Comparison of ENCODE assay signal across 10 mouse cellular contexts in genomic region chr8:117378625-117379024, GRCm38 (mm10).
DNase-seq lines count a peak whose midpoint lies in the region; ATAC-seq and TF ChIP-seq lines count a peak whose summit lies in the region.
"Had no signal": no experiment of that assay in that cellular context is flagged by ENCODE, and none has a peak within 500 bp of the region (broad histone marks: within the 10 kb centered on the region; RNA-seq: fewer than 3 reads in every experiment).

No protein-coding gene starts in this region.

- no peak overlapping the region for H3K4me3 ChIP-seq in gastrocnemius, adult 2 months
- H3K4me3 ChIP-seq in embryonic facial prominence, embryonic 15.5 days (replicated peaks): no peak overlapping the region
- no peak overlapping the region for H3K4me3 ChIP-seq in neural tube, embryonic 15.5 days (replicated peaks)
- H3K4me3 ChIP-seq: limb, embryonic 15.5 days; megakaryocyte, embryonic 14.5 days had no signal

- peaks cover 14% of the 10 kb centered on the region for H3K4me1 ChIP-seq in embryonic facial prominence, embryonic 15.5 days
- H3K4me1 ChIP-seq in neural tube, embryonic 15.5 days: peaks cover 52% of the 10 kb centered on the region

- 66% methylated on average over 7 of the region's 7 CpGs for WGBS in embryonic facial prominence, embryonic 15.5 days
- WGBS in neural tube, embryonic 15.5 days: 55% methylated on average over 7 of the region's 7 CpGs

- TF ChIP-seq CTCF in gastrocnemius, adult 2 months (IDR thresholded peaks at IDR 0.05): no peak

- intact Hi-C loops in gastrocnemius, adult 2 months (cut with DNase I): loop anchor here (1.0 kb wide), 1 partner anchor 154 kb away; no protein-coding TSS in a partner anchor
- intact Hi-C loops in gastrocnemius, postnatal 36 days (cut with DNase I): no loop called here
- intact Hi-C loops in left cerebral cortex, postnatal 25 days (cut with DNase I): loop anchor here (2.0 kb wide), 1 partner anchor 120 kb away; no protein-coding TSS in a partner anchor
- intact Hi-C loops in left cerebral cortex, postnatal 36 days (cut with DNase I): loop anchor here (2.0 to 5.0 kb wide), 2 partner anchors 121 to 154 kb away; partner anchors contain the start of gene Cmip

- 0 out of 2 replicates have a peak, but pooled peaks cover 5% of the 10 kb centered on the region for H3K36me3 ChIP-seq in embryonic facial prominence, embryonic 15.5 days
- 0 out of 2 replicates have a peak, but pooled peaks cover 4% of the 10 kb centered on the region for H3K36me3 ChIP-seq in neural tube, embryonic 15.5 days

- DNase-seq in gastrocnemius, adult 2 months: no peak
- DNase-seq in gastrocnemius, postnatal 36 days: no peak
- peak; percentile 44 to 52 for DNase-seq in left cerebral cortex, postnatal 25 days (ENCODE audit: low spot score in 2 of 2)
- no peak for DNase-seq in left cerebral cortex, postnatal 36 days (ENCODE audit: low spot score in 2 of 2)
- no peak for DNase-seq in ovary, postnatal 14 days (ENCODE audit: low spot score)
- DNase-seq in cerebellum, adult 11-12 months: no peak

- H3K9ac ChIP-seq in embryonic facial prominence, embryonic 15.5 days: no peak overlapping the region
- H3K9ac ChIP-seq in neural tube, embryonic 15.5 days (replicated peaks): 0 out of 2 replicates have a peak overlapping the region, but pooled peaks have one; percentile 14
- H3K9ac ChIP-seq: limb, embryonic 15.5 days had no signal

- H3K27ac ChIP-seq in gastrocnemius, adult 2 months: peak overlapping the region; percentile 31
- no peak overlapping the region for H3K27ac ChIP-seq in embryonic facial prominence, embryonic 15.5 days (replicated peaks)
- peak overlapping the region; percentile 51 for H3K27ac ChIP-seq in neural tube, embryonic 15.5 days (replicated peaks)
- H3K27ac ChIP-seq: limb, embryonic 15.5 days had no signal

- H3K4me2 ChIP-seq in embryonic facial prominence, embryonic 15.5 days (replicated peaks): no peak overlapping the region
- no peak overlapping the region for H3K4me2 ChIP-seq in neural tube, embryonic 15.5 days
- H3K4me2 ChIP-seq: limb, embryonic 15.5 days had no signal

- no peaks in the 10 kb centered on the region for H3K9me3 ChIP-seq in embryonic facial prominence, embryonic 15.5 days (replicated peaks)
- no peaks in the 10 kb centered on the region for H3K9me3 ChIP-seq in neural tube, embryonic 15.5 days (replicated peaks)
- H3K9me3 ChIP-seq: limb, embryonic 15.5 days; megakaryocyte, embryonic 14.5 days had no signal

- H3K27me3 ChIP-seq in embryonic facial prominence, embryonic 15.5 days: no peaks in the 10 kb centered on the region
- no peaks in the 10 kb centered on the region for H3K27me3 ChIP-seq in neural tube, embryonic 15.5 days (replicated peaks)
- H3K27me3 ChIP-seq: limb, embryonic 15.5 days; megakaryocyte, embryonic 14.5 days had no signal

- 0 out of 2 replicates have a peak, but pooled peaks have one; percentile 29 for ATAC-seq in embryonic facial prominence, embryonic 15.5 days (ENCODE audit: insufficient number of reproducible peaks, low FRiP score, low TSS enrichment, low read depth)
- no peak for ATAC-seq in neural tube, embryonic 15.5 days (ENCODE audit: low FRiP score)

Comparison
In these comparisons a context has a peak if more than half of its experiments do, and no peak if none do; other contexts are left out.
1. DNase-seq: peak in left cerebral cortex, postnatal 25 days (2 of 2); none in gastrocnemius, adult 2 months (single experiment), gastrocnemius, postnatal 36 days (0 of 2), left cerebral cortex, postnatal 36 days (0 of 2), ovary, postnatal 14 days (single experiment) and cerebellum, adult 11-12 months (single experiment).